Mouse (Mus musculus) urinary bladder, postnatal 10 days (tissue): Measurements from ENCODE around the gene Cptp.

Experiments used
- DNase-seq: peaks from one replicate; pipeline ENCODE4 v3.0.0; 2022; ENCODE audit warnings: low spot score

The Cptp gene

DNA sequence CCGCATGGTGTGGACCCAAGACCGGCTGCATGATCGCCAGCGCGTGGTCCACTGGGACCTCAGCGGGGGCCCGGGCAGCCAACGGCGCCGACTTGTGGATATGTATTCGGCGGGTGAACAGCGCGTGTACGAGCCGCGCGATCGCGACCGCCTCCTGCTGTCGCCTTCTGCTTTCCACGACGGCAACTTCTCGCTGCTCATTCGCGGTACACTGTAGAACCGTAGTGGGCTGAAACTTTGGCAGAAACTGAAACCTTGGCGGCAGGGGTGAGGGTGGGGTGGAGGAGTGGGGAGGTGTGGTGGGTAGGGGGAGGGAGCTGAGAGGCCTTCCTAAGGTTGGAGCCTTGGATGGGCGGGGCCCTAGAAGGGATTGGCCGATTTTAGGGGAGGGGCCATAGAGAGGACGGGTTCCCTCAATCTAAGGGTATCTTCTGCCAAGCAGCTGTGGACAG lies 28.2 kb downstream of the Cptp start:
- peak; percentile 9 for DNase-seq

GRCm38 (mm10) chr4:155840076-155841002 lies 28.9 kb downstream of the Cptp start:
- peak; percentile 3 for DNase-seq

GRCm38 (mm10) chr4:155839483-155839910 lies 29.7 kb downstream of the Cptp start, which contains the start of gene Mxra8:
Gene Mxra8 (plus strand): TSS chr4:155839680.
- no peak for DNase-seq

DNA sequence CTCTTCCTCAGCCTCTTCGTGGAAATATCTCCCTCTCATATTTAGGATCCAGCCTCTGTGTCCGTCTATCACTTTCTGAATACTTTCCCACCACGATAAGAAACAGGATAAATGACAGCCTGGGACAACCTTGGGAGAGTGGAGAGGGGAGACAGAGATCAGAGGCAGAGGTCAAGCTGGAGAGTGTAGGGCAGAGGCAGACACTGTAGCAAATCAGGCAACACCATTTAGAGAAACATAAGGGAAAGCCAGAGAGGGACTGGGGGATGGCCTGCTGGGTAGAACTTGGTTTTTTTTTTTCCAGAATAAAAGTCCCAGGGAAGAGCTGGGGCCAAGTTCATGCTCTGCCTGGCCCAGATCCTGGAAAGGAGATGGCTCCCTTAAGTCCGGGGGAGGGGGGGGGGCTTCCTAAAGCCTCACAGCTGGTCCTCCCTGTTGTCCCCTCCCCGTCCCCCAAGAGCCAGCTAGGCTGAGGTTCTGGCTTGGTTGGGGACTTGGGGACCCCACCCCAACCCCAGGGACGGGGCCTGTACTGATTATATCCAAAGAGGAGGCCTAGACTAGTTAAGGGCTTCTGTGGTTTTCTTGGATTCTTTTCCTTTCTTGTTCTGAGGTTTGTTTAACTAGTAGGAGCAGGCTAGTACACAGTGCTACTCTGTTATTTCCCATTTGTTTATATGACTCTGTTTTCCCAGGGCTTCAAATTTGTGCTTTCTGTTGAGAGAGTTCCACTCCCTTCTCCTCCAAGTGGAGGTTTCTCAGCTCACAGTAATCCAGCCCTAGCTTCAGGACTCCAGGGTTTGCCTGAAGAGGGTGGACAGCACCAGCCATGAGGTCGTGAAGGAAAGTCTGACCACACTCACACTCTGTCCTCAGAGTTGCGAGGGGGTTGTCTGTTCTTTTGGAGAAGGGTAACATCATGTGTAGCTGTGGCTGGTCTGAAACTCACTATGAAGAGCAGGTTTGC lies 30.8 kb downstream of the Cptp start:
- DNase-seq, result no peak

DNA sequence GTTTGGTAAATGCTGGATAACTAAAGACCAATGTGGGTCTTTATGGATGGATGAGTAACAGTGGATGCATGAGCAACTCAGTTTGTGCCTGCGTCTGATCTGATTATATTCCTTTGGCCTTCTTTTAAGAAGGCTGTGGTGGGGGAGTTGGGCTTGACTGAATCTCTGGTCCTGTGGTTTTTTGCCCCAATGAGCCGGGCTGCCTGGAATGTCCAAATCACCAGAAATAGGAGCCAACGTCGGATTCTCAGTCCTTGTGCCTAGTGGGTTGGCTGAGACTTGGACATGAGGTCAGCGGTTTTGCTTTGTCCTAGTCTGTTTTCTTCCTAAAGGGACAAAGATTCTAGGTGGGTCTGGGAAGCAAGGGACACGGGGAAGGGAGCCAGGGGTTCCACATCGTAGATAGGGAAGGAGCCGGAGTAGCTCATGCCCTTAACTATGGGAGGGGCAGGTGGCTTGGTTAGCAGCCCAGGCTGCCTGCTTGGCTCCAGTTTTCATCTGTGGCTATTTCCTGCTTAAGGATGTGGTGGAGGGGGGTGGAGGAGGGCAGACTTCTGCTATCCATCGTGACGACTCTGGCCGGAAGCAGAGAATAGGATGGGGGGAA lies 31.7 kb downstream of the Cptp start:
- DNase-seq, result no peak

GRCm38 (mm10) chr4:155833836-155834235 lies 35.4 kb downstream of the Cptp start:
- no peak for DNase-seq

DNA sequence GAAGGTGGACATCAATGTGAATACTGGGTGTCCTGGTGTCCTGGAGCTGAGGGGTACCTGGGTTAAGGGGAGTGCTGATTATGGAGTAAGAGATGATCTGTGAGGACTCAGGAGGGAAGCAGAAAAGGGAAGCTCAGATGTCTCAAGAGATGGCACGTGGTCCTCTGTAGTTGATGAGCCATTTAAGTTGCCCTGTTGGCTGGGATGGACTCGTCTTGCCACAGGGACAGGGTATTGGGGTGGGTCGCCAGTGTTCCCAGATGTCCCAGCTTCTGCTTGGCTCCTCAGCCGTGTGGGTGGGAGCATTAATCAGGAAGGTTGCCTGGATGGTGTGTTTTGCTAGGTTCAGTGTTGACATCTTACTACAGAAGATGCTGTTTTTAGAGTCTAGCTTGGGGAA lies 36.0 kb downstream of the Cptp start:
- no peak for DNase-seq

GRCm38 (mm10) chr4:155832321-155832720 lies 36.9 kb downstream of the Cptp start:
- DNase-seq, result no peak

- DNase-seq, result no peak
Observed at GRCm38 (mm10) chr4:155831831-155832230, 37.4 kb downstream of the Cptp start.

DNA sequence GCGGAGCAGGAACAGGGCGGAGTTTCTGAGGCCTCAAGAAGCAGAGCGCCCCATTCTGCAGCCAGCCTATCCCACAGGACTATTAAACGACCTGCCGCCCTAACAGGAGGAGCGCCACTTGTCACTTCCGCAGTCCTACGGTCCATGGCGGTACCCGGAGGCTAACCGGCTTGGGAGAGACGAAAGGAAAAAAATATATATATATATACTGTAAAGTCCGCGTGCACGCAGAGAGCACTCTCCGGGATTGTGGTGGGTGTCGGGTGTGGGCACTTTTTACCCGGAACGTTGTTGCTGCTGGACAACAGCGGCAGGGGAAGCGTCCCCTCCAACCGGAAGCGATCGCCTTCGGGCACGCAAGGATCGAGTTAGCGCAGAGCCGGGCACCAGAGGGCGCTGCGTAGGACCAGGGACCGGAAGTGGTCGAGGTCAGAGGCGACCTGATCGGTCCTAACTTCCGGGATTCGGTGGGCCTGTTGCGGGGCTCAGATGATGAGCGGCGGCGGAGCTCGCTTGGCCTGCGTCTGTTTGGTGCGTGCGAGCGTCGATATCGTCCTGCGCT lies 38.0 kb downstream of the Cptp start, which contains the start of gene Aurkaip1:
Gene Aurkaip1 (plus strand): TSS at position 68 of the 562 bp plus-strand sequence.
- DNase-seq, result peak; percentile 87

DNA sequence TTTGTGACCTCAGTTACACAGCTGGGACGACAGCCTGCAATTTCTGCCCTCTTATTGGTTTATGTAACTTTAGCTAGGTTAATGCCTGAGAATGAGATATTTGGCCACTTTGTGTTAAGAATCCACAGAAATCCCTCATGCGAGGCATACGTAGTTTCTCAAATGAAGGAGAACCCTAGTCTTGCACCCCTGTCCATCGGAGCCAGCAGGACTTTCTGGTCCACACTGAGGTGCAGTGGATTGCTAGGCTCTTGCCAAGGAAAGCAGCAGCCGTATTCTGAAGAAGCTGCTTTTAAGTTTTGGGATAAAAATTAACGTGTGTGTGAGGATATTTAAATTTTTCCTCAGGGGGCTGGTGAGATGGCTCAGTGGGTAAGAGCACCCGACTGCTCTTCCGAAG lies 38.6 kb downstream of the Cptp start:
- DNase-seq, result no peak

- DNase-seq, result no peak
Observed at GRCm38 (mm10) chr4:155829866-155830265, 39.4 kb downstream of the Cptp start.

GRCm38 (mm10) chr4:155823443-155823842 lies 45.8 kb downstream of the Cptp start:
- DNase-seq, result no peak

DNA sequence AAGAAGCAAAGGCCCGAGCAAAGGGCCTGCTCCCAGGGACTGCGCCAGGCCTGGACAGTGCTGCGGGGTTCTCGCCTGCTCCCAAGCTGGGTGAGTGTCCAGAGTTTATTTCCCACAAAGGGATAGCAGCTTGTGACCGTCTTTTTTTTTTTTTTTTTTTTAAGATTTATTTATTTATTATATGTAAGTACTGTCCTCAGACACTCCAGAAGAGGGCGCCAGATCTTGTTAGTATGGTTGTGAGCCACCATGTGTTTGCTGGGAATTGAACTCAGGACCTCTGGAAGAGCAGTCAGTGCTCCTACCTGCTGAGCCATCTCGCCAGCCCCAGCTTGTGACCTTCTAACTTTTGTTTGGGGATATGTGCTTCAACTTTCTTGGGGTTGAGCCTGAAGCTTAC lies 48.2 kb downstream of the Cptp start:
- no peak for DNase-seq

DNA sequence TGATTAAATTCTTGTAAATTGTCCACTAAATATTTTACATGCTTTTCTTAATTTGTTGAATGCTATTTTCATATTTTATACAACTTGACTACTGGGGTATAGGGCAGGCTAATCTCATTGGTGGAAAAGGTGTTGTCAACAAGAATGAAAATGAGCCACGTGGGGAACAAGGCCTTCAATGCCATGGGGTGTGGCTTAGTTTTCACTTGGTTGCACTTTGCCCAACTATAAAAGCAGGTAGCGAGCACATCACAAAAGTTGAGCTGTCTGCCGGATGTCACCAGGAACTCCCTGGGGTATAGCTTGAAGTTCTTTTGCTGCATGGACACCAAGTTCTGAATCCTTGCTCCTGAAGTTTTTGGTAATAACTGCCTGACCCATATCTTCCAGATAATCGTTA lies 51.7 kb downstream of the Cptp start:
- DNase-seq, result no peak
